Mouse (Mus musculus) embryo, embryonic 10.5 days (tissue): ENCODE results near the gene Efna5.

ENCODE experiments used
- DNase-seq: peaks from one replicate; pipeline ENCODE4 v3.0.0-alpha.2; 2015; ENCODE audit warnings: low spot score

Gene Efna5

DNA sequence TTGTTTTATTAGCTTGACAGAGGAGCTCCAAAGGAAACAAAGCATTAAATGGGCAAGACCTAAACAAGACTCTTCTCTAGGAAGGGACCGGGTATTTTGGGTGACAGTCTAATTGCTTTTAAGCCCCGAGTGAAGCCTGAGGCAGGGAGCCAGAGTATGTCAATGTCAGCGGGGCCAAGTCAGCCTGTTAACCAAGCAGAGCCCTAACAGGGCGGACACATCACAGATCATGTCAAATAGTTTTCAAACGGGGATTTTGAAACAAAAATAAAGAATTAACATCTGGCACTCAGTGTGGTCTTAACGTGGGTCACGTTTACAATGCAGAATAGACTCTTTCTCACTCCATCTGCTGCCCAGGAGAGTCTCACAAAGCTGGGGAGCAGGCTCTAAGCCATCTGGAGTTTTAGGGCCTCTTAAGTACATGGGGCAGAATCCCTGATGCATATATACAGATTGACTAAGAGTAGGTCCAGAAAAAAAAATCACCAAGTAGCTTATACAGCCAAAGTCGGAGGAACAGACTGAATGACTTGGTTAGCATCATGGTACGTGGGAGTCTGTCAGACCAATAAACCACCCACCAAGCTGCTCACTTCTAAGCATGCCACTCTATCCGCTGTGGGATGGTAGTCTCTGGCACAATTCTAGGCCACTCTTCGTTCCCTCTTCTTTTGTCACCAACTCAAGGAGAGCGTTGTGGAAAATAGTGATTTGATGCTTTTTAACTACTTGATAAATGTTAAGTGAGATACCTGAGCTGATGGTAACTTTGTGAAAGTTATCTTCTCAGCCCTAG is 223.1 kb downstream of the Efna5 start:
- DNase-seq: no peak

DNA sequence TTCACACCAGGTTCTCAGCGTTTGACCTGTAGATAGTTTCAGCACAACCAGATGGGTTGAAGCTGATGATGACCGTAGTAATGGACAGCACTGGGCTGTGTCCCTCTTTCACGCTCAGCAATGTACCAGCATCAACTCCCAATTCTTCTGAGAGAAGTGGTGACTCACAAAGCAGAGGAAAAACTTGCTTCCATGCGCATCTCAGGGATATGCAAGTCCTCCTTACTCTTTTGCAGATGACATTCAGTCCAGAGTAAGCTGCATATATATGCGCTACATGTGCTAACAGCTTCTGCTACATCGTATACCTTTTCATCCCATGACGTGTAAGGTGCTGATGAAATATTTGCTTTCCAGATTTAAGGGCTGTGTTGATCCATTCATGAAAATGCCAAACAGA is 224.1 kb downstream of the Efna5 start:
- no peak for DNase-seq

DNA sequence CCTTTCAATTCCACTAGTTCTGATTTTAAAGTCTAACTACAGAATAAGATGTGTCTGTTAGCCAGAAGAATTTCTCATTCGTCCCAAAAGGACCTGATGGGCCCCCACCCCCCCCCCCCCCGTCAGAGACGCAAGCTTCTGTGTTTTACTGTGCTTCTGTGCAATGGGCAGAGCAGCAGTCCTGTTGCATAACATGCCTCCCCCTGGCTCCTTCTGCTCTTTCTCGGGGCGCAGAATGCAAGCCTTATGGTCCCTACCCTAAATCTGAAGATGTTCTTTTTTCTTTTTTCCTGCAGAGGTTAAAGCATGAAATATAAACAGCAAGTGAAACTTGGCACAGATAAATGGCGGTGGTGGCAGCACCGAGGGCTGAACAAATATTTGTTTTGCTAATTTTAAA is 224.5 kb downstream of the Efna5 start:
- DNase-seq: no peak

DNA sequence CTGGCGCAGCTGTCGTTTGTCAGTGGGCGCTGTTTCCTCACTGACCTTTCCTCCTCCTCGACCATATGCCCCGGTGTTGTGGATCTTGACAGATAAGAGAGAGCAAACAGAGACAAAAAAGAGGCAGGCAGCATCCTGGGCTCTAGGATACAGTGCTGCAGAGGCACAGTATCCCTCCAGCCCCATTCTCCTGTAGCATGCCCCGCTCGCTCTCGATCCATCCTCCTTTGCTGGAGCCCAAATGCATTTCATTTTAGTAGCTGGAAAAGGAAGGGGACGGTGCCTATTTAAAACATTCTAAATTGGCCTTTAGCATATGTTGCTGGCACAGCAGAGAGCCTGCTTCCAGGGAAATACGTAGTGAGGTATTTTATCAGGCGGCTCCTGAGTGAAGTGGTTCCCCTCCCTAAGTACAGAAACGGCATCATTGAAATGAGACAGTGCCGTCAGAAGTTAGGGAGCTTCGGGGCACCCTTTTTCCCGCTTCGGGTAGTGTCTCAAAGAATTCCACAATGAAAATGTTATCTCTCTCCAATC is 225.2 kb downstream of the Efna5 start:
- peak; percentile 29 for DNase-seq

DNA sequence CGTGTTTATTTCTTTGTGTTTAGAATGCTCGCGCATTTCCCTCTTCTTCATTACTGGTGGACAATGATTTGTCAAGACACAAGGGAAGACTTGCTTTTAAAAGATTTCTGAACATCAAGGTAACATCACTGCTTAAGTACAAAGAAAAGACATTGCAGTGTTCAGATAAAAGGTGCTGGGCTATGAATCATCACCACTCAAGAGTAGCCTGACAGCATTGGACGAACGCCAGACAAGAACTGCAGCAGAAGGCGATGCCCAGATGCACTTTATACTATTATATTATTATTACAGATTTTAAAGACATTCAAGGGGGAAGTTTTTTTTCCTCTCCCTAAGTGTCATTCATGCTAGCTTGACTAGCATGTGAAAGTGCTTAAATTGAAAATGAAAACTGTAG is 228.7 kb downstream of the Efna5 start:
- DNase-seq: no peak

DNA sequence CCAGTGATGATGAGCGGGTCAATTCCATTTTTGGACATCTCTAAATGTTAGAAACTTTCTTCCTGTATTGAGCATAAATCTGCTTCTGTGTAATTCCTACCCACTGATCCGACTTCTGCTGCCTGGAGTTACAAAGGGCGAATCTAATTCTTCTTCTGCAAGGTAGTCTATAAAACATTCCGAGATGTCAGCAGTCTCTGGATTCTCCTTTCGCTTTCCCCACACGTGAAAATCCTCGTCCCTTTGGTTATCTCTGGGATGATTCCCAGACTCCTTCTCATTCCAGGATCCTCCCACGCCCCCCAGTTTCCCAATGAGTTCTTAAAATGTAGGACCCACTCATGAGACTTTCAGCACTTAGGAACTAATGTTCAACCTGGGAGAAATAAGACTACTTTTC is 229.4 kb downstream of the Efna5 start:
- no peak for DNase-seq

DNA sequence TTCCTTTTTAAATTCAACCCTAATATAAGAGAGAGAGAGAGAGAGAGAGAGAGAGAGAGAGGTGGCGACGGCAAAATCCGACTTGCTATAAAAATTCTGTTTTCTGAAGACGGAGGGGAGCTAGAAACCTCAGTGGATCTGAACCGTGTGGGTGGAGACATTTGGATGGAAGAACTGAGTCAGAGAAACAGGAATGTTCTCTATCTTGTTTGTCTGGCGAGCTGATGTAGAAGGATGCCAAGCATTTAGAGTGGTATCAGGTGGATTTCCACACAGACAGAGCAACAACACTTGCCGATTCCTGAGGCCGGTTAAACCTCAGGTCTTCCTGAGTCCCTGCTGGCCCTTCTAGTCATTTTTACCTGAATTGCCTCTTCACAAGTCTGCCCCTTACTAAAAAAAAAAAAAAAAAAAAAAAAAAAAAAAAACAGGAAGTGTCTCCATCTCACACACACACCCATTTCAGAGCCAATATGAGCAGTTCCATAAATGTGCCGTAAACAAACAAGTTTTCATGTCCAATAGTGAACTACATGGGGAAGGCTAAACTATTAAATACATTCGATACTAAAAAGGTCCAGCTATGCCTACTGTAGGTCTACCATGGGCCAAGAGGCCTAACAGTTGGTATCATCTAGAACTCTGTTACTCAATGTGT is 231.7 kb downstream of the Efna5 start:
- DNase-seq: no peak

DNA sequence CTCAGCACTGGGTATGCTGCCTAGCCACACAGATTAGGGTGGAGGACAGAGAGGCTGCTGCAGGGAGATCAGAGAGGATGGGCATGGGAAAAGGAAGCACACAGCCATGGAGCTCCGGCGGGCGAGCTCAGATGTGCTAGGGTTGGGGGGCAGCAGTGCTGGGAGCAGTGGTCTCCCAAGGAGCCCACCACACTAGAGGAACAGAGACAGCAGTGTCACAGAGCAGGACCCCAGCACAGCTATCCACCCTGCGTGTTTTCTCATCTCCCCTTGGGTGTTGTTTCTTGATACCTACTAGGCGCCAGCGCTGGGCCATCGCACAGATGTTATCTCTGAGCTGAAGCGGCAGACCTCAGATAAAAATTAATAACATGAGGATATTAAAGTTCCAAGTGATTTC is 234.3 kb downstream of the Efna5 start:
- DNase-seq: no peak

DNA sequence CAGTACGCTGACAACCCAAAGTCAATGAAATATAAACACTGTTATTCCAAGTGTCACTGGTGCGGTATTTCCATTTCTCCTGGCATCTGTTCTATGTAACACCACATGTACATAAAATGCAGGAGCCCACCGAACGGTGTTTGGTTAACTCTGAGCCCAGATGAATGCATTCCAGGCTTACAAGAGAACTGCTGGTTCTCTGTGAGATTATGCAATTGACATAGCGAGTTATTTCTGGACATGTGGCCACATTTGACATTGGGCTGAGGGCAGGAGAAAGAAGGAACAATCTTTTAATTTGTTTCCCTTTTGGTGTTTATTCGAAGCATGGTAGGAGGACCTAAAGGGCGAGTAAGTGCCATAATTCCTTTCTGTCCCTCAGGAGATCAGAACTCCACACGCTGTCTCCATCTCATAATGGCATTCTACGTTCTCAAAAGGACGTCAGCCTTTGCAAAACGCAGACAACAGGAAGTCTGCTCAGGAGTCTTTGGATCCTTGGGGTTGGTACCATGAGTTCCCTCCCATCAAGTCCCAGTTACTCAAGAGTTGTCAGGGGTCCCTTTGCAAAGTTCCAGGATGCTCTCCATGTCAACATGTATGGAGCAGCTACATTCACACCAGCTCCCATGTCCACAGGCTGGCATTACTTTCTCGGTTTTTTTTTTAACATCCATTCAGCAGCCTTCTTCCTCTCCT is 238.5 kb downstream of the Efna5 start:
- no peak for DNase-seq

DNA sequence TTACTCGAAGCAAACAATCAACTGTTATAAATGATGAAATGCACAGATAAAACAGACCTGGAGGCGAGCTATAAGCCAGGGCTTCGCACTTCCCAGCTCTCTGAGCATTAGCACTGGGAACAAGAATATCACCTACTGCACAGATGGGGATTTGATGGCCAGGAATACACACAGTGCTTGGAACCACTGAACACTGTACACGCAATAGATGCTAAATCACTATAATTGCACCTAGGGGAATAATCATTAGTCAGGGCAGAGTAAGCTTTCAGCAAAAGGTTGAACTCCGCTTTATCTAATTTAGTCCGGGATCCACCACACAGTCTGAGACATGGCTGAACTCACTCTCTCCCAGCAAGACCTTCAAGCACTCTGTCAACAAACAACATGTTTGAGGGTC is 240.5 kb downstream of the Efna5 start:
- DNase-seq: no peak

DNA sequence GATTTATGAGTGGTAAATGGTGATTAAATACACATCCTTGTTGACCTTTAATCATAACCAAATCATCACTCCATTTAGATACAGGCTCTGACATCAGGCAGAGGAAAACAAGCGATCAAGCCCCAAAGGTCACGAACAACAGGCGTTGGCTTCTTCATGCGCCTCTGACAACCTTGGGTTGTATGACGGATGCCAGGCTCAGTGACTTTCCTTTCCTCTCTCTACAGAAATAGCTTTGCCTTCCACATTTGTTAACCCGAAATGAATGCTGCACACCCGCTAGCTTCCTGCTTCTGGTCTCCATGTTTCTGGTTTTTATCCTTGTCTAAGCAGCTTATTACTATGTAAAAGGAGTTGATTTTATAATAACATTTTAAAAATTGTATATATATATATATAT is 244.2 kb downstream of the Efna5 start:
- no peak for DNase-seq

DNA sequence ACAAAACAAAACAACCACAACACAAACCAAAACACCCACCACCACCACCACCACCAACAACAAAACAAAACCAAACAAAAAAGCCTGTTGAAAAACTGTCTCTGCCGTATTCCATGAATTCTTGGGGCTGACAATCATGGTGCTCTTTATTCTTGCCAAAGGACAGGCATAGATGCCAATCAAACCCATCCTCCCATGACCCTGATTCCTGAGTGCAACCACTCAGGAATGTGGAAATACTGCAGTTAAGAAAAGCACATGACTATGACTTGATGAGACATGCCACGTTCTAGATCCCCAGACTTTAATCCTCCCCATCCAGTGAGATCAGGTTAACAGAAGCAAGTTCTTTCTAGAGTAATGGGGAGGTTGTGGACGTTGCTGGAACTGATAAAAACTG is 246.2 kb downstream of the Efna5 start:
- DNase-seq: no peak

DNA sequence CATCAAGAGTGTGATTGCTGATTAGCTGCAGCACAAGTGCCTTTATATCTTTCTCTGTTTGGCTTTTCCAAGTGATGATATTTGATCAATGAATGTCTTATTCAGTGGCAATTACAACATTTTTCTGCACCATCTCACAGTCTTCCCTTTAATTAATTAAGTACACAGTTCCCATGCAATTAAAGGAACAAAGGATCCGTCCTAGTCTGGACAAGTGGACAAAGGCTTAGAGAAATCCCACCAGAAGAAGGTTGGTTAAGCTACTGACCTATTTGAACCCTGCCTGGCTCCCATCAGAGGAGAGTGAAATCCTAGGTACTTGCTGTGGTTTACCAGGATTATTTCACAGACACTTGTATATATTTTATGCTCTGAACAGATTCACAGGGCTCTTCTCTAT is 252.6 kb downstream of the Efna5 start:
- DNase-seq: no peak

DNA sequence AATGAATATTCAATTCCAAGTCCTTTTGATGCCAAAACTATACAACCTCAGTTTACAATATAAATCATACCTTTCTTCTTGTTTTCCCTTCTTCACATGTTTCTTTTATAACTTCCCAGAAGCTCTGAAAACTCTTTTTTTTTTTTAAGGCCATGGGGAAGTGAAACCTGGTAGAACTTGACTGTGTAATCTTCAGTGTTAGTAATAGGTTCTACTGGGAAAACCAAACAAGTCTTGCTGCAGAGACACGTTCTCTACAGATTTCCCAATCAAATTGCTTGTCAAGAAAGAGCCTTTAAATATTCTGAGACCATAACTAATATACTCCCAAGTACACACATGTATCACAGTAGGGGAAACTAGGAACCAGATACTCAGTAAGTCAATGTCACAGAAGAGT is 253.6 kb downstream of the Efna5 start:
- DNase-seq: no peak

DNA sequence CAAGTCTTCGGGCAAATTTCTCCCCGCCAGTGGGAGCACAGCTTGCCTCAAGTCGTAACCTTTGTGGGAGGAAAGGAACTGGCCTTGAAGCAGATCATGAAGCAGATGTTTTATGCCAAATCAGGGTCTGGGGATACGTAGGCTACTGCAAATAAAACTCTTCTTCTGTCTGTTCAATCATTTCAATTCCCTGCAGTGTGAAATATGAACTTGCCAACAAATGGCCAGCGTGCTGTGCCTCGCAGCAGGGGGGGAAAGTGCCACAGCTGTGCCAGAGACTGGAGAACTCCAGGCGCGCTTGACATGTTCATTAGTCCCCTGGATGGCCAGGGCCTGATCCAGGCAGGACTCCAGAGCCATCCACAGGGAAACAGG is 255.5 kb downstream of the Efna5 start:
- DNase-seq: no peak

DNA sequence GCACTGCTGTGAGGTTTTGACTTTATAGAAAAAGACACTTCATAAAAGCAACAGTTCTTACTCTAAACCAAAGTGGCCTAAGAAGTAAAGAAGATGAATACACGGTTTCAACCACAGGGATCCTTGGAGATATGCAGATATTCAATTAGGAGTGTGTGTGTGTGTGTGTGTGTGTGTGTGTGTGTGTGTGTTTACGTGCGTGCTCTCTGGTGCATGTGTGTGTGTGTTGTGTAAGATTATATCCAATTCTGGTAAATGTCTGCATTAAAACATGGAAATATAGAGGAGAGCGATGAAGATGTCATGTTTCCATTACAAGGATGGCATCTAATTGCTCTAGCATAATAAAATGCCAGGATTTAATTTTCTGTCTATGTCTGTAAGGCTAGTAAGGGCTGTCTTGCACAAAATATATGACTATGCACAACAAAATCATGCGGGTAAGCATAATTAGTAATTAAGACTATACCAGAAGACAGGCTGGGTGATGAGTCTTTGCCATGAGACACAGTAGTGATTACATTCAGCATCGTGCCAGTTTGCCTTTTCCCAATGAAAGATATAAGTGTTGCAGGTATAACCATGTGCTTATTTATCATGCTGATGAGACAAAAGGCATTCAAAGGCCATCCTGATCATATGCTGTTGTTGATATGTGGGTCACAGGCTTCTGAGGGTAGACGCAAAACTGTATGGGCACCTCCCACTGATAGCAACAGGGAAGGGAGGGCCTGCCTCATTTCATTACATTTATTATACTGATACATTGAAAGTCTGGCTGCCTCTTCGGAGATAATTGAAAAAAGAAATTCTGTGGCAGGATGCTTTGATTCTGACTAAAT is 256.1 kb downstream of the Efna5 start:
- DNase-seq: no peak

DNA sequence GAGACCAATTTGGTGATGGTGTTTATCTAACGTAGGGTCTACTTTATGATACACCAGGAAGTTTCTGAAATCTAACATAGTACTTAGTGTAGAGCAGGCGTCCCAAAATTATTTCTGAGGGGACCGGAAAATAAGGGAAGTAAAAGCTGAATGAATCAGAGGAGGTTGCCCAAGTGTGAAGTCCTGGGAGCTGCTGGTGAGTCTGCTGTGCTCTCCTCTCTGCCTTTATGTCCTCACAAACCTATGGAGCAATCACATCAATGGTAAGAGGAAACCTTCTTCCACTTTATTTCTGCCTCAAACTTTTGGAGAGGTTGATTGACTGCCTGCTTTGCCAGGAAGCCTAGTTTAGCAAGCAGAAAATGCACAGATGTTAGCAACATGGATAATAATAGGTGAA is 257.9 kb downstream of the Efna5 start:
- DNase-seq: no peak

DNA sequence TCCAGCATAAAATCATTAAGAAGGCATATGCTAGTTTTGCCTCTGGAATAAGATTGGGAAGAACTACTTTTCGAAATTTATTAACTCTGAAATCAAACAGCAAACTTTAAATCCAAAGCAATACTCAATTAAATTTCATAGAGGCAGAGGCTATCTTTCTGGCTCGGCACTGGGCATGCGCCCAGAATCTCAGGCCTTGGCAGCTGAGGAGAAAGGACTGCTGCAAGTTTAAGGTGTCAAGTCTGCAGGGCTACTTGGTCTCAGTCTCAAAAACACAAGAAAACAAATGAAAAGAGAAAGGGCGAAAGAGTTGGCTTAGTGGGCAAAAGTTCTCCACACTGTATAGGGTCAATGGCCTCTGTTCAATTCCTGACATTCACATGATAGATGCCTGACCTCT is 258.6 kb downstream of the Efna5 start:
- no peak for DNase-seq

DNA sequence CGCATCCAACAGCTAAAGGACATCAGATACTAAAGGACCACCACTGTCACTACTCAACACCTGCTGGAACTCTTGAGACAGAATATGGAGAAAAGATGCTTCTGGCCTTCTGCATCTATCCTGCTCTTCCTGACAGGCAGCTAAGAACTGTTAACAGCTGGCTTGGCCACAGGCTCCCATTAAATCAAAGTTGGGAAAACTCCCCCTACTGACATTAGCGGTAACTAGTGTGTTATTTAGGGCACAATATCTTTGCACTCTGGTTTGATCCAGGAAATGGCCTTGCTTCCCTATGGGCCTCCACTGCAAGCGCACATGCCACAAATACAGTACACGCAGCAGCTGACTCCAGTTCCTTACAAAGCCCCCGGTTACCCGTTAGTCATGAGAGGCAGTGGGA is 266.0 kb downstream of the Efna5 start:
- peak; percentile 49 for DNase-seq

DNA sequence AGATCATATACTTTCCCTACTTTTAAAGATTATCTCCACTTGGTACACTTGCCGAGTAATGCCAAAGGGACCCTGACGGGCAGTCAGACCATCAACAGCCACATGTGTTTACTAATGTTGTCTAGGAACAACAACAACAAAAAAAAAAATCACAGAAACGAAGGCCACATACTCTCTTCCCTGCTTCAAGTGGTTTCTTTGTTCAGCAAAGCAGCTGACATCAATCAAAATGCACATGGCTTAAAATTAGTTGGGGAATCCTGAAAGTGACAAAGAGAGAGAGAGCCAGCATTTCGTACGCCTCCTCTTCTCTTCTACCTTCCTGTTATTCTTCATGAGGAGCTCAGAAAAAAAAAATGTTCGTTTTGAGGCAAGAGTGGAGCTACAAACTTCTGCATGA is 266.4 kb downstream of the Efna5 start:
- DNase-seq: no peak

DNA sequence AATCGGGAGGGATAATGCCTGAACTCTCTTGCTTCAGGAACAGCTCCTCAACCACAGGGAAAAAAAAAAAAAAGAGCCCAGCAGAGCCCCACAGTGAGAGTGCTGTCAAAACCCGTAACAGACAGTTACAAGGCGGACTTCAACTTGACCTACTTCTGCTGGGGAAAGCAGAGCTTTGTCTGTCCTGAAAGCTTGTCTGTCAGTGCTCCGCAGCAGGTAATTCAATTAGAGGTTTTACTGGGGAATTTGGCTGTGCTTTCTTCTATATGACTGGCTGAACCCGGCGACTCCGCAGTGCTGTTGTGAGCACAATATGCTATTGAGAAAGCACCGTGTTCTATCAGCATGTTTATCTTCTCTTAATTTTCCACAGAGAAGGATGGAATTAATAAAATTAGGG is 266.9 kb downstream of the Efna5 start:
- peak; percentile 64 for DNase-seq

DNA sequence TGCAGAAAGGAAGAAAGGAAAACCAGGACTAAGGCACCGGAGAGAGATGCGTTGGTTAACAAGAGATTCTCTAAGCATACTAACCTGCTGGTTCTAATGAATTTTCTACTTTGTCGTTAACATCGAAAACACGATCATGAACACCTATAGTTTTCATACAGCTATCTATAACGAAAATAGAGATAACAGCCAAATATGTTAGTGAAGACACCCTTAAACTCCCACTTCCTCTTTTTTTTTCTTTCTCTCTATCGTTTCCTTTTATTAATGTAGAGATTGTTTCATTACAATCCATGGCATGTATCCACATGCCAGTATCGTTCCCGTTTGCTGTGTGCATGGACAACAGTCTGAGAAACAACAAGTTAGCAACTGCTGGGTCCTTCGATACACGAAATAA is 267.9 kb downstream of the Efna5 start:
- DNase-seq: no peak
